Mouse (Mus musculus): ENCODE data around the gene Brd4. TPM values are rescaled to one million over a fixed set of nuclear protein-coding genes. Genes with fewer than 3 reads are reported as not detected.

Brd4 gene
- polyA plus RNA-seq, 1 experiment from 2014 or later = 51.0 TPM

DNA sequence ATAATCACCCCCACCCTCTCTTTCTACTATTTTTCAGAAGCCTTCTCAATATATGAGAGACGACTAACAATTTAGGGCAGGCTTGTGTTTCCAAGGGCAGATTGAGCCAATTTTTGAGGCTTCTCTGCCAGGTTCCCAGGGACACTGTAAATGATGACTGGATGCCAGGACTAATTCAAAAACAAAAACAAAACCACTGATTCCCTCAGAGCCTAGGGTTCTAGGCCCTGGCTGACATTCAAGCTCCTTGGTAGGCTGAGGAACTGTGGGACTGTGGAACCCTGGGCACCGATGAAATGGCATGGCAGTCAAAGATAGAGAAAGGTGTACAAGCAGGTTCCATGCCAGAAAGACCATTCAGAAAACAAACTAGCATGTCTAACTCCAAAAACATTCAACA is 31.3 kb downstream of the Brd4 start:
- Histone ChIP-seq H3K27me3 (replicated peaks; ENCODE audit: control insufficient read depth, insufficient read depth, low read length) (no peaks in the 10 kb centered on the region), H3K27ac (ENCODE audit: low read depth, low read length) (no peak overlapping the region), H3K9ac (ENCODE audit: low read length) (no peak overlapping the region), H3K9me3 (replicated peaks; ENCODE audit: control insufficient read depth, low read length) (no peaks in the 10 kb centered on the region), H3K4me2 (ENCODE audit: low read length) (no peak overlapping the region), H3K36me3 (ENCODE audit: control insufficient read depth, insufficient read depth, low read length) (no peaks in the 10 kb centered on the region), H3K4me1 (ENCODE audit: control insufficient read depth, insufficient read depth, low read length) (no peaks in the 10 kb centered on the region), H3K4me3 (ENCODE audit: low read depth, low read length) (no peak overlapping the region)
- ATAC-seq (no peak), DNase-seq (ENCODE audit: low spot score) (no peak)
- 84% methylated on average over 2 of the region's 2 CpGs for WGBS

DNA sequence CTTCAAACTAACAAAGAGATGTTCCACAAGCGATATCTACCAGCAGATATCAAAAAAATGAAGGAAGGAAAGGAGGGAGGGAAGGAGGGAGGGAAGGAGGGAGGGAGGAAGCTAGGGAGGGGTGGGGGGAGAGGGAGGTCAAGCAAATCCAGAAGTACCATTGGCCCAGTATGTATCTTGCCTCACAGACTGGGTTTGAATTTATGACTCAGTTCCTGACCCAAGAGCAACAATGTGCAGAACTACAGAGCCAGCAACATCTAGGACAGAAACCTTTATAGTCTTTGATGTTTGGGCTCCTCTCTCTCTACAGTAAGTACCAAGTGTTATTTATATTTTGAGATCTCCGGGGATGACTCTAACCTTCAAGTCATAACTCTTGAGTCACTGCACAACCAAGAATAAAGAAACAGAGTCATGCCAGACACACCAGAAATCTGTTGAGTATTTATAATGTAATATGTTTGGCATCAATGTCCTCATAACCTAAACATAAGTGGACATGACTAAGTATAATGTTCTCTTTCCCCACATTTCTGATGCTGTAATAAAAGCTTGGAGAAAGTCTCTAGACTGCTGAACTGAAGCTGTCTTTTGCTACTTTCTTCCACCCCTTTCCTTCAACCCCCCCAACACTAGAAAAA is 32.6 kb downstream of the Brd4 start:
- 98% methylated on average over 2 of the region's 2 CpGs for WGBS
- H3K9ac ChIP-seq (ENCODE audit: low read length) = no peak overlapping the region
- no peak overlapping the region for H3K4me2 ChIP-seq (ENCODE audit: low read length)
- no peak overlapping the region for H3K4me3 ChIP-seq (ENCODE audit: low read depth, low read length)
- no peaks in the 10 kb centered on the region for H3K27me3 ChIP-seq (replicated peaks; ENCODE audit: control insufficient read depth, insufficient read depth, low read length)
- ATAC-seq (no peak), DNase-seq (ENCODE audit: low spot score) (no peak)
- H3K27ac ChIP-seq (ENCODE audit: low read depth, low read length) = no peak overlapping the region
- H3K9me3 ChIP-seq (replicated peaks; ENCODE audit: control insufficient read depth, low read length) = no peaks in the 10 kb centered on the region
- no peaks in the 10 kb centered on the region for H3K36me3 ChIP-seq (ENCODE audit: control insufficient read depth, insufficient read depth, low read length)
- no peaks in the 10 kb centered on the region for H3K4me1 ChIP-seq (ENCODE audit: control insufficient read depth, insufficient read depth, low read length)

DNA sequence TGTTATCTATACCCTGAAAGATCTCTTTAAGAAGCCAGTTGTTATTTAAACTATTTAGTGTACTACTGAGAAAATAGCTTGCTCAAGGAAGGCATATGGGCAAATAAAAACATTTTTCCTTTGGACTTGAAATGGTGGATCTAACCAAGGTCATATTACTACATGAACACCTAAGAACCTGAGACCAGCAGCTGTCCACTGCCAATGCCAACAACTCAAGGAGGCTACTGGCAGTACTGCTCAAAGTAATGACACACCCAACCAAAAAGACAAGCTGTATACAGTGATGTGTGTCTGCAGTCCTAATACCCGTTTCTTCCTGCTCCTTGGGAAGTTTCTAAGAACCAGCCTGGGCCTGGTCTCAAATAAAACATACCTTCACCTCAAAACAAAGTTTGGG is 34.5 kb downstream of the Brd4 start:
- ATAC-seq = no peak
- Histone ChIP-seq H3K9me3 (replicated peaks; ENCODE audit: control insufficient read depth, low read length) (no peaks in the 10 kb centered on the region), H3K4me2 (ENCODE audit: low read length) (no peak overlapping the region), H3K36me3 (ENCODE audit: control insufficient read depth, insufficient read depth, low read length) (no peaks in the 10 kb centered on the region), H3K4me1 (ENCODE audit: control insufficient read depth, insufficient read depth, low read length) (no peaks in the 10 kb centered on the region), H3K4me3 (ENCODE audit: low read depth, low read length) (no peak overlapping the region), H3K27ac (ENCODE audit: low read depth, low read length) (no peak overlapping the region), H3K9ac (ENCODE audit: low read length) (no peak overlapping the region), H3K27me3 (replicated peaks; ENCODE audit: control insufficient read depth, insufficient read depth, low read length) (no peaks in the 10 kb centered on the region)
- no peak for DNase-seq (ENCODE audit: low spot score)
- 100% methylated on average over 1 of the region's 1 CpGs for WGBS

DNA sequence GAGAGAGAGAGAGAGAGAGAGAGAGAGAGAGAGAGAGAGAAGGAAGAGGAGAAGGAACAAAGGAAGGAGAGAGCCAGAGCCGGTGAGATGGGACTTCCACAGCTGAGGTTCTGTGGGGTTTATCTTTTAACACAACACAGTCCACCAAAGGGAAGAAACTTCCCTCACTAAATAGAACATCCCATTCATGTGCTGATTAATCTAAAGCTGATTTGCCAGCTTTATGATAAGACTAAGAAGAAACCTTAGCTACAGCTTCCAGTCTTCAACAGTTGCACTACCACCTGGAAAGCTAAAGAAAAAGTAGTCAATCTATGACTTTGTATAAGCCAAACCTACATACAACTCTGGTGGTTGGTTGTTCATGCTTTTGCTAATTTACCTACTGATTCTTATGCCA is 36.3 kb downstream of the Brd4 start:
- H3K4me3 ChIP-seq (ENCODE audit: low read depth, low read length) = no peak overlapping the region
- no peaks in the 10 kb centered on the region for H3K9me3 ChIP-seq (replicated peaks; ENCODE audit: control insufficient read depth, low read length)
- no peak for DNase-seq (ENCODE audit: low spot score)
- no peaks in the 10 kb centered on the region for H3K27me3 ChIP-seq (replicated peaks; ENCODE audit: control insufficient read depth, insufficient read depth, low read length)
- WGBS = 100% methylated on average over 1 of the region's 1 CpGs
- H3K36me3 ChIP-seq (ENCODE audit: control insufficient read depth, insufficient read depth, low read length) = no peaks in the 10 kb centered on the region
- H3K4me2 ChIP-seq (ENCODE audit: low read length) = no peak overlapping the region
- no peak for ATAC-seq
- no peak overlapping the region for H3K9ac ChIP-seq (ENCODE audit: low read length)
- no peaks in the 10 kb centered on the region for H3K4me1 ChIP-seq (ENCODE audit: control insufficient read depth, insufficient read depth, low read length)
- no peak overlapping the region for H3K27ac ChIP-seq (ENCODE audit: low read depth, low read length)

- Histone ChIP-seq H3K4me2 (ENCODE audit: low read length) (no peak overlapping the region), H3K4me1 (ENCODE audit: control insufficient read depth, insufficient read depth, low read length) (no peaks in the 10 kb centered on the region), H3K27me3 (replicated peaks; ENCODE audit: control insufficient read depth, insufficient read depth, low read length) (no peaks in the 10 kb centered on the region), H3K27ac (ENCODE audit: low read depth, low read length) (no peak overlapping the region), H3K9ac (ENCODE audit: low read length) (no peak overlapping the region), H3K36me3 (ENCODE audit: control insufficient read depth, insufficient read depth, low read length) (no peaks in the 10 kb centered on the region), H3K9me3 (replicated peaks; ENCODE audit: control insufficient read depth, low read length) (no peaks in the 10 kb centered on the region), H3K4me3 (ENCODE audit: low read depth, low read length) (no peak overlapping the region)
- ATAC-seq (no peak), DNase-seq (ENCODE audit: low spot score) (no peak)
- WGBS = 97% methylated on average over 1 of the region's 1 CpGs
Measured at GRCm38 (mm10) chr17:32247616-32248015, 36.9 kb downstream of the Brd4 start.

- 72% methylated on average over 5 of the region's 5 CpGs for WGBS
- Histone ChIP-seq H3K4me1 (ENCODE audit: control insufficient read depth, insufficient read depth, low read length) (no peaks in the 10 kb centered on the region), H3K4me3 (ENCODE audit: low read depth, low read length) (no peak overlapping the region), H3K4me2 (ENCODE audit: low read length) (no peak overlapping the region), H3K9me3 (replicated peaks; ENCODE audit: control insufficient read depth, low read length) (no peaks in the 10 kb centered on the region), H3K36me3 (ENCODE audit: control insufficient read depth, insufficient read depth, low read length) (0 out of 2 replicates have a peak, but pooled peaks cover 4% of the 10 kb centered on the region), H3K27me3 (replicated peaks; ENCODE audit: control insufficient read depth, insufficient read depth, low read length) (no peaks in the 10 kb centered on the region), H3K27ac (ENCODE audit: low read depth, low read length) (no peak overlapping the region), H3K9ac (ENCODE audit: low read length) (no peak overlapping the region)
- ATAC-seq = no peak
- DNase-seq (ENCODE audit: low spot score) = no peak
Measured at GRCm38 (mm10) chr17:32246117-32246516, 38.4 kb downstream of the Brd4 start.

GRCm38 (mm10) chr17:32240881-32241531 is 43.5 kb downstream of the Brd4 start:
- Histone ChIP-seq H3K9me3 (replicated peaks; ENCODE audit: control insufficient read depth, low read length) (no peaks in the 10 kb centered on the region), H3K4me2 (ENCODE audit: low read length) (no peak overlapping the region), H3K36me3 (ENCODE audit: control insufficient read depth, insufficient read depth, low read length) (0 out of 2 replicates have a peak, but pooled peaks cover 4% of the 10 kb centered on the region), H3K27me3 (replicated peaks; ENCODE audit: control insufficient read depth, insufficient read depth, low read length) (no peaks in the 10 kb centered on the region), H3K4me3 (ENCODE audit: low read depth, low read length) (no peak overlapping the region), H3K9ac (ENCODE audit: low read length) (no peak overlapping the region), H3K4me1 (ENCODE audit: control insufficient read depth, insufficient read depth, low read length) (peaks cover 4% of the 10 kb centered on the region; the same call in 1 of the 2 replicates), H3K27ac (ENCODE audit: low read depth, low read length) (no peak overlapping the region)
- DNase-seq (ENCODE audit: low spot score) (no peak), ATAC-seq (no peak)
- WGBS = 97% methylated on average over 2 of the region's 2 CpGs

- WGBS = 92% methylated on average over 1 of the region's 1 CpGs
- ATAC-seq (no peak), DNase-seq (ENCODE audit: low spot score) (no peak)
- 0 out of 2 replicates have a peak, but pooled peaks cover 4% of the 10 kb centered on the region for H3K36me3 ChIP-seq (ENCODE audit: control insufficient read depth, insufficient read depth, low read length)
- no peaks in the 10 kb centered on the region for H3K27me3 ChIP-seq (replicated peaks; ENCODE audit: control insufficient read depth, insufficient read depth, low read length)
- no peak overlapping the region for H3K4me2 ChIP-seq (ENCODE audit: low read length)
- H3K9me3 ChIP-seq (replicated peaks; ENCODE audit: control insufficient read depth, low read length) = no peaks in the 10 kb centered on the region
- H3K27ac ChIP-seq (ENCODE audit: low read depth, low read length) = no peak overlapping the region
- H3K4me3 ChIP-seq (ENCODE audit: low read depth, low read length) = no peak overlapping the region
- H3K4me1 ChIP-seq (ENCODE audit: control insufficient read depth, insufficient read depth, low read length) = peaks cover 6% of the 10 kb centered on the region; the same call in 1 of the 2 replicates
- no peak overlapping the region for H3K9ac ChIP-seq (ENCODE audit: low read length)
Measured at GRCm38 (mm10) chr17:32238589-32238988, 45.9 kb downstream of the Brd4 start.

GRCm38 (mm10) chr17:32235534-32236191 is 48.9 kb downstream of the Brd4 start:
- no peak overlapping the region for H3K9ac ChIP-seq (ENCODE audit: low read length)
- no peaks in the 10 kb centered on the region for H3K9me3 ChIP-seq (replicated peaks; ENCODE audit: control insufficient read depth, low read length)
- peaks cover 6% of the 10 kb centered on the region; the same call in 1 of the 2 replicates for H3K4me1 ChIP-seq (ENCODE audit: control insufficient read depth, insufficient read depth, low read length)
- H3K27me3 ChIP-seq (replicated peaks; ENCODE audit: control insufficient read depth, insufficient read depth, low read length) = no peaks in the 10 kb centered on the region
- ATAC-seq = peak; percentile 79
- H3K4me3 ChIP-seq (ENCODE audit: low read depth, low read length) = no peak overlapping the region
- H3K27ac ChIP-seq (ENCODE audit: low read depth, low read length) = peak overlapping the region; percentile 71
- no peaks in the 10 kb centered on the region for H3K36me3 ChIP-seq (ENCODE audit: control insufficient read depth, insufficient read depth, low read length)
- peak; percentile 92 for DNase-seq (ENCODE audit: low spot score)
- WGBS = 36% methylated on average over 5 of the region's 5 CpGs
- H3K4me2 ChIP-seq (ENCODE audit: low read length) = no peak overlapping the region

All from forebrain, embryonic 14.5 days (tissue).